Mouse (Mus musculus) cerebellum, adult (tissue): ENCODE results near the gene Olfr874.
"Not testable (repeated sequence)": the region's sequence is repeated elsewhere in the genome, so short reads cannot be mapped to it uniquely, and the experiment has no call there.

ENCODE experiments used
- ATAC-seq: cut with Nextera tagmentation; 2 replicates; pipeline ENCODE4 v1.9.2; 2017; ENCODE audit warnings: mild to moderate bottlenecking, moderate library complexity, mixed read lengths; ENCODE audit not compliant: insufficient number of reproducible peaks, low FRiP score, low TSS enrichment

Olfr874 gene

GRCm38 (mm10) chr9:37744806-37745205, at the start of gene Olfr874:
Gene Olfr874 (plus strand): TSS chr9:37745106.
- ATAC-seq = no peak

- ATAC-seq = no peak
Observed at GRCm38 (mm10) chr9:37716150-37716549, 28.8 kb upstream of the Olfr874 start, which contains the start of gene Olfr160. Gene Olfr160 (minus strand): TSS chr9:37716250.

- ATAC-seq = no peak
Observed at GRCm38 (mm10) chr9:37734310-37734709, 10.6 kb upstream of the Olfr874 start.

GRCm38 (mm10) chr9:37750319-37751075, 5.6 kb downstream of the Olfr874 start:
- ATAC-seq = no peak

GRCm38 (mm10) chr9:37751467-37751866, 6.6 kb downstream of the Olfr874 start:
- no peak for ATAC-seq

GRCm38 (mm10) chr9:37752006-37752405, 7.1 kb downstream of the Olfr874 start:
- ATAC-seq = no peak

GRCm38 (mm10) chr9:37761728-37762127, 16.8 kb downstream of the Olfr874 start:
- ATAC-seq = no peak

GRCm38 (mm10) chr9:37762541-37762940, 17.6 kb downstream of the Olfr874 start:
- ATAC-seq = no peak

- ATAC-seq = no peak
Observed at GRCm38 (mm10) chr9:37770661-37771060, 25.8 kb downstream of the Olfr874 start.

- no peak for ATAC-seq
Observed at GRCm38 (mm10) chr9:37771759-37772158, 26.9 kb downstream of the Olfr874 start, which contains the start of gene Olfr875. Gene Olfr875 (plus strand): TSS chr9:37771857.

GRCm38 (mm10) chr9:37782766-37783260, 37.9 kb downstream of the Olfr874 start:
- ATAC-seq = no peak

- not testable (repeated sequence) for ATAC-seq
Observed at GRCm38 (mm10) chr9:37783394-37784387, 38.8 kb downstream of the Olfr874 start.

GRCm38 (mm10) chr9:37786411-37786810, 41.5 kb downstream of the Olfr874 start:
- no peak for ATAC-seq
